Mouse (Mus musculus) heart, postnatal 14 days (tissue): ENCODE measurements around the gene Spz1. TPM values are rescaled to one million over a fixed set of nuclear protein-coding genes. Genes with fewer than 3 reads are reported as not detected.

ENCODE experiments used
- DNase-seq, 2 experiments: peaks; one replicate each; pipeline ENCODE4 v3.0.0; 2021 to 2022
- intact Hi-C: fragments of 180-260 bp; cut with DNase I; formaldehyde crosslinking; loops from one replicate; pipeline ENCODE4 v1.15.1; 2025
- total RNA-seq, 2 experiments: library from RNA; stranded (reverse); gene quantifications; 2 replicates each; pipeline ENCODE4 v1.2.3; 2021

The Spz1 gene
- total RNA-seq, 2 experiments from 2014 or later = not detected

DNA sequence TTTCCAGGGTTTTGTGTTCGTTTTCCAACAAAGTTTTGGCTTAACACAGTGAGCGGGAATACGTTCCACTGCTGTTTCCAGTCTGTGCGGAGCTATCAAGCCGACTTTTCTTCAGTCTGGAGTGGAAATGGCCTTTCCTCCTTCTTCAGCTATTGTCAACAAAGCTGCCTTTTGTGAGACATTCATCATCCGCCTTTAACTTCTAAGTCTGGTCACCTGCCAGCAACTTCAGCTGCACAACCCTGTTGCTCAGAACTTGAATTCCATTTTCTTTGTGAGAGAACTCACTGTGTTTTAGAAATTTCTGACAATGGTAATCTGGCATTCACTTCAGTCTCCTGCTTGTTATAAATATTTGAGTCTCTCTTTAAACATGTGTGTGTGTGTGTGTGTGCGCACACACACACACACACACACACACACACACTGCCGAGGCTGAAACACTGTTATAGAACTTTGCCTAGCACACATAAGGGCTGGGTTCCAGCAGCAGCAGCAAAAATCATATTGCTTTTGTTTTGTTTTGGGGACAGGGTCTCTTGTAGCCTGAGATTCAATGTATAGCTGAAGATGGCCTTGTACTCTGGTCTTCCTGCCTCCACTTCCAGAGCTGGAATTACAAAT is 8.2 kb upstream of the Spz1 start:
- intact Hi-C loops = loop anchor here (10.0 kb wide), 1 partner anchor 661 kb away; no protein-coding TSS in a partner anchor
- peak; percentile 16 to 49 for DNase-seq

DNA sequence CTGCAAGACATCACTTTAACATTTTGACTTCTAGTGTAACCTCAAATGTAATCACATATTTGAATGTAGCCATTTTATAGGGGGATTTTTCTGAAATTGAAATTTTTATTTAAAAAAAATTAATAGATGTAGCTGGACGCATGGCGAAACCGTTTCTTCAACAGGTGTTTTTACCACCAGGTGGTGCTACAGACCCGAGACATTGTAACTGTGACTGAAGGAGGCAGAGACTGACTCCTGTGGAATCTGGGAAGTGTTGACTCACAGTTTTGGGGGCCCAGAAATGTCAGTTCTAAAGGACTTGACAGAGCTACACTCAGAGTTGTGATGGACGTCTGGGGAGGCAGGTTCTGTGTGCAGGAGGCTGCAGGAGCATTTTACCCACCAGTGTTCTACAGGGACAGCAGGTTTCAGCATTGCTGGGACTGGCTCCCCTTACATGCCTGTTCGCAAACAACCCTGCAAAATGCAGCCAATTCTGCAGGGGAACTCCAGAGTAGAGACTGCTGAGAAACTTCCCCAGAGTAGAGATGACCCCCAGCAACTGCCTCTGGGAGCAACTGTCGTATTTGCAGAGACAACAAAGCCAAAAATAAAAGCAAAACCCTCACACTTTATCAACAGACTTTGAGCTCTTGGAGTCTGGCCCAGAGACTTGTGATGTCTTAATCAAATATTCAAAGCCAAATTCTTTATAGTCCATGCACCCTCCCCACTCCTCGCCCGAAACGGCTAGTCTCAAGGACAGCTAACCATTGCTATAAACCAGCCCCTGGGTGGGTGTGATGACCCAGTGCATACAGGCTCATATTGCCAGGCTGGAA is 4.5 kb upstream of the Spz1 start:
- intact Hi-C loops = loop anchor here (1.0 to 10.0 kb wide), 2 partner anchors 160 to 664 kb away; no protein-coding TSS in a partner anchor
- peak; percentile 74 to 86 for DNase-seq

- DNase-seq = no peak
Measured at GRCm38 (mm10) chr13:92578210-92578609, 2.2 kb upstream of the Spz1 start.

DNA sequence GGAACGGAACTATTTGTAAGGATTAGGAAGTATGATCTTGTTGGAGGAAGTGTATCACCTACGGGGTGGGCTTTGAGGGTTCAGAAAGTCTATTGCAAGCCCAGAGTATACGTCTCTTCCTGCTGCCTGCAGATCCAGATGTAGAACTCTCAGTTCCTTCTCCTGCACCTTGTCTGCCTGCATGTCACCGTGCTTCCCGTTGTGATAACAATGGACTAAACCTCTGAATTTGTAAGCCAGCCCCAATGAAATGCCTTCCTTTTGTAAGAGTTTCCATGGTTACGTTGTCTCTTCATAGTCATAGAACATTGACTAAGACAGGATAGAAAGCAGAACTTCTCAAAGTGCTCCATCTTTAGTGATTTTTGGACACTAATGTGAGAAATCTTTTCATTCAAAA is 716 bp upstream of the Spz1 start:
- no peak for DNase-seq
- intact Hi-C loops = no loop called here

More at GRCm38 (mm10) chr13:92578210-92578609, 2.2 kb upstream of the Spz1 start:
- intact Hi-C loops = no loop called here

DNA sequence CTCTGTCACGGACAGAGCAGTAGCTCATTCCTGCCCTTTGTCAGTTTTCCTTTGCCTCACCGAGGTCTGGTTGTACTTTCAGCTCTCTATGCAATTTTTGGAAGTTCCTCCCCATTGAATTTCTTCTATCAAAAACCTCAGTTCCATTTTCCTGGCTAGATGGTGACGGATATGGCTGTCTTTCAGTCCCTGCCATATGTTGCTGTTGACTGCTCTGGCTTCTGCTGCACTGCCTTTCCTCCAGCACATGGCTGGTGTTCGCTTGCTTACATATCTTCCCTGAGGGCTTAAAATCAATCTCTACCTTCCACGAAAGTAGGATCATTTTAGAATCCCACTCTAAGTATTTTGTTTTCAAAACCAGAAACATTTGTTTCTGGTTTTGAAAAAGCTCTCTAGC is 16.5 kb downstream of the Spz1 start:
- no peak for DNase-seq
- intact Hi-C loops = no loop called here

GRCm38 (mm10) chr13:92557229-92557628 is 18.7 kb downstream of the Spz1 start:
- no peak for DNase-seq
- intact Hi-C loops = no loop called here

GRCm38 (mm10) chr13:92556458-92557126 is 19.4 kb downstream of the Spz1 start:
- DNase-seq = no peak
- intact Hi-C loops = no loop called here

- intact Hi-C loops = no loop called here
- no peak for DNase-seq
Measured at GRCm38 (mm10) chr13:92547093-92547492, 28.9 kb downstream of the Spz1 start.

DNA sequence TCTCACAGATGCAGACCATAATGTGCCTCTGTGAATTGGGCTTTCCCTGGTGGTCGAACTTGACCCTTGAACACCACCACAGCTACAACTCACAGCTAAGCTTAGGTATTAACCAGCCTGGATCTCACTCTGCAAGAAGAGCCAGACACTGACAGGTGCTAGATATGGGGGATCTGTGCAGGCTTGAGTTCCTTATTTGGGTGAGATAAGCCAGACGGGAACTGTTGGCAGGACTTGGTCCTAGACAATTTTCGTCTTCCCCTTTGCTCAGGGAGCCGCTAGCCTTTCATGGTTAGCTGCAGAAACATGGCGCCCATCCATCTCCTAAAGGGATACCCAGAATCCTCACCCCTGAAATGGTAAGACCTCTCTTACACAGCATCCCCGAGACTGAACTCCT is 35.0 kb downstream of the Spz1 start:
- no peak for DNase-seq
- intact Hi-C loops = no loop called here

- intact Hi-C loops = no loop called here
- no peak for DNase-seq
Measured at GRCm38 (mm10) chr13:92539126-92539525, 36.8 kb downstream of the Spz1 start.

DNA sequence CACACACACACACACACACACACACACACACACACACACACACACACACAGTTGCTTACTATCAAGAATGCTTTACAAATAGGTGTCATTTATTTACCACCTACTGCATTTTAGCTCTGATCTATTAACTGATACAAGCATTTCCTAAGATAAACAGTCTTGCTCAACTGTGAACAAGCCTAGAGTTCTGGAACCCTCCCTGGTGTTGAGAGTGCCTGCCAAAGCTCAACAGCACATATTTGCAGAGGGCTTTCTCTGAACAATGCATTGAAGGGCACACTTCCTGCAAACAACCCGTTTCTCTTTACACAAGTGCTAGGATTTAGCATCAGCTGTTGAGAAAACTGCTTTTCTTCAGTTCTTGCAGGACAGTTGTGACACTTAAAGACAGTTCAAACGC is 42.2 kb downstream of the Spz1 start:
- intact Hi-C loops = no loop called here

GRCm38 (mm10) chr13:92532216-92532615 is 43.8 kb downstream of the Spz1 start:
- DNase-seq = no peak
- intact Hi-C loops = no loop called here

More for the DNA sequence above, 42.2 kb downstream of the Spz1 start:
- no peak for DNase-seq

GRCm38 (mm10) chr13:92531237-92531636 is 44.7 kb downstream of the Spz1 start:
- no peak for DNase-seq
- intact Hi-C loops = no loop called here

GRCm38 (mm10) chr13:92530721-92531211 is 45.2 kb downstream of the Spz1 start, which contains the start of gene Zfyve16:
Gene Zfyve16 (minus strand): TSS chr13:92530868.
- DNase-seq = peak; percentile 99
- intact Hi-C loops = no loop called here

DNA sequence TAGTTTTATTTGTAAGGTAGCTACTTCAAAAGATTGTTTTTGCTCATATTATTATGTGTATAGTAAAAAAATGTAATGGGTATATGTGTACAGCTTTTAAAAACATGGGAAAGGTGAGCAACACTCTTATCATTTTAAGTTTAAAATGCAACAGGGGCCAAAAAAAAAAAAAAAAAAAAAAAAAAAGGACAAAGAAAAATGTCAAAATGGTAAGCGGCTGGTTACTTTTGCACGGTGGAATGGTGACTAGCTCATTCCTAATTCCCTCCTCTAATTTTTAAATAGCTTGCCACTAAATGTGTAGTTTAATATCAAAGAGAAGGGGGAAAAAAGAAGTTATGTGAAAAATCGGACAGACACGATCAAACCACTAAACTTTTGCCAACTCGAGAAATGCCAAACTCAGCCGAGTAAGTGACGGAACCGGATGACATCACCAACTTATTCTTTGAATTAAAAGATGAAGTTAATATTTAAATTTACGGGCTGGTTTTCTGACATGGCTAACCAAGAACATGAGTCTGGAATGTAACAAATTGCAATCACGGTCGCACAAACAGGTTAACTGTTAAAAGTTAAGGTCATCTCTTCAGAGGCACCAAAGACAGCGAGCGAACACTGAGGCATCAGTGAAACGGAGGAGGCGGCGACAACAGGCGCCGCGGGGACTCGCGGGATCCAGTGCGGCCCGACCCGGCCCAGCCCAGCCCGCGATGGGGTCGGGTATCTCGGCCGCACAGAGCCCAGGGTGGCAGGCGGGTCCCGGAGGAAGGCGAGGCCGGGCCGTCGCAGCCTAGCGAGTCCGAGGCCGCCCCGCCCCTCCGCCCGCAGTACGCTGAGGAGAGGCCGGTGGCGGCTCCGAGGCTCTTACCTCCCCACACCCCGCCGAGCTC is 45.9 kb downstream of the Spz1 start:
- no peak for DNase-seq
- intact Hi-C loops = no loop called here

Other genes starting within 250 kb of the Spz1 start
- 1 to 10 TPM; 1.5 to 1.8 TPM for gene Dhfr, start 221.4 kb downstream of the Spz1 start, total RNA-seq
- 10 to 100 TPM; 12.1 to 12.7 TPM for gene Msh3, start 221.2 kb downstream of the Spz1 start, total RNA-seq
- under 1 TPM in 1 of 2 experiments, not detected in 1; 0.31 TPM for gene Ankrd34b, start 150.3 kb downstream of the Spz1 start, total RNA-seq
- 1 to 10 TPM; 2.4 to 2.8 TPM for gene Fam151b, start 92.2 kb downstream of the Spz1 start, total RNA-seq
- gene Zfyve16, start 45.3 kb downstream of the Spz1 start, total RNA-seq = 10 to 100 TPM; 16.3 to 17.2 TPM
- 10 to 100 TPM; 27.2 to 28.4 TPM for gene Serinc5, start 34.9 kb upstream of the Spz1 start, total RNA-seq
- gene Thbs4, start 218.6 kb upstream of the Spz1 start, total RNA-seq = 1 to 10 TPM; 4.8 to 5.5 TPM